Mouse (Mus musculus): ENCODE measurements at regions not wholly inside any gene's neighbourhood (a gene's known extent, or its start where the extent isn't known, plus 50 kb on each side); places are given as distances from the start of the nearest gene placed in this dataset.

DNA sequence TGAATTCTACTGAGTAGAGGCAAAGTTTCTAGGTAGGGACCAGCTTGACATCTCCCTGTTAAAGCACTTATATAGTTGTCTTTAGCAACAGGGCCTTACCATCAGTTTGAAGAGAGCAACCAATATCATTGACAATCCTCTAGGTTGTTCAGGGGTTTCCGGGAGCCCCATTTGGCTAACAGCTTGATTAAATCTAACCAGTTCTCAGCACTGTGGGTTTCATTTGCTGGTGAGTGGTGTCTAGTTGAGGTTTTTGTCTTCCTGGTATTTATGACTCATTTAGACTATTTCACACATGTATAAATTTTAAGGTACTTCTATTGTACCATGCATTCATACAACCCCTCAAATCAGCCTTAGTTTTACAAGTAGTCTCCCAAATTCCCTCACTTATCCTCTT is 823.4 kb upstream of the Sel1l start:
- DNase-seq (ENCODE audit: low spot score in 2 of 2), result no peak

GRCm38 (mm10) chr12:92646634-92647033 is 797.7 kb upstream of the Sel1l start:
- DNase-seq (ENCODE audit: low spot score in 2 of 2), result no peak

GRCm38 (mm10) chr12:92645006-92645624 is 796.2 kb upstream of the Sel1l start:
- DNase-seq (ENCODE audit: low spot score in 2 of 2), result peak in 1 of 2 experiments; percentile 15

GRCm38 (mm10) chr12:92619120-92619519 is 770.2 kb upstream of the Sel1l start:
- no peak for DNase-seq (ENCODE audit: low spot score in 2 of 2)

DNA sequence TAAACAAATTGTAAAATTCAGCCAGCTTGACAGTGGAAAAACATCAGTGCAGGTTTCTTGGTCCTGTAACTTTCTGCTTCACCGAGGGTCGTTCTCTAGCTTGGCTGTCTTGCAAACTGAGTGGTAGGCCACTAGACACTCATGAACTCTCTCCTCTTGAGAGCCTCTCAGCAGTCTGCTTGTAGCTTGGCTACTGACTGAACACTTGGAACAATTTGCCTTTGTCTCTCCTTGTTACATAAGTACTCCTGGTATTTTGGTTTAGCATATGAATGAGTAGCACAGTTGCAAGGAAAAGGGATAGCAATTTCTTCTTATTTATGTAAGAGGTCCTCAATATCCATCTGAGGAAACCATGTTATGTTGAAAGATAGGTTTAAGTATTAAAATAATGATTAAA is 769.6 kb upstream of the Sel1l start:
- DNase-seq (ENCODE audit: low spot score in 2 of 2), result no peak

DNA sequence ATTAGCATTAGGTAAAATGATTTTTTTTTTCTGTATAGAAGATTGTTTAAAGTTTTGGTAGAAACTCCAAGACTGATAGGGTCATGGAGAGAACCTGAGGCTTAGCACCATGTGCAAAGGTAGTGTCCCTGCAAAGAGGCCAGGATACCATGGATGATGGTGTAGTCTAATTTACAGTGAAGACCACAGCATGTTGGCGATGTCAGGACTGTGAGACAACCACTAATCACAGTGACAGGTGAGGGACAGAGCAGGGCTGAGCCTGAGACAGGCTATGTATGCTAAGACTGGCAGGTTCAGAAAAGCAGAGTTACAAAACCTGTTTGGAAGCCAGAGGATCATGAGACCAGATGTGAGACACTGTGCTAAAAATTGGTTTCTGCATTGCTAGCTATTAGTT is 752.7 kb upstream of the Sel1l start:
- no peak for DNase-seq (ENCODE audit: low spot score in 2 of 2)

DNA sequence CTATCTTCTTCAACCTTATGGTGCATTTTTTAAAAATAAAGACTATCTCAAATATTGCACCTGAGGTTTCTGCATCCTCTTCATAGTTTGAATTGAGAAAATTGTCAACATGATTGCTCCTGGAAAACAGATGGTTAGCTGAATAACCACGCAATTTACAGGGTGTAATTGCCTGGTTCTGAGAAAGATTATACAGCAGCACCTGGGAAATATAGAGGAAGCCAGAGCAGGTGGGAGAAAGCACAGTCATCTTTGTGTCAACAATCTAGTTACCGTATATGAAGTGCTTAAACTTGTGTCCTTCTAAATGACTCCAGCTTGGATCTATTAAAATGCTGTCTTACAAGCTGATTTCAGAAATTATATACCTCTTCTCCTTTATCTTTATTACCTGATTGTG is 740.8 kb upstream of the Sel1l start:
- DNase-seq (ENCODE audit: low spot score in 2 of 2), result no peak

DNA sequence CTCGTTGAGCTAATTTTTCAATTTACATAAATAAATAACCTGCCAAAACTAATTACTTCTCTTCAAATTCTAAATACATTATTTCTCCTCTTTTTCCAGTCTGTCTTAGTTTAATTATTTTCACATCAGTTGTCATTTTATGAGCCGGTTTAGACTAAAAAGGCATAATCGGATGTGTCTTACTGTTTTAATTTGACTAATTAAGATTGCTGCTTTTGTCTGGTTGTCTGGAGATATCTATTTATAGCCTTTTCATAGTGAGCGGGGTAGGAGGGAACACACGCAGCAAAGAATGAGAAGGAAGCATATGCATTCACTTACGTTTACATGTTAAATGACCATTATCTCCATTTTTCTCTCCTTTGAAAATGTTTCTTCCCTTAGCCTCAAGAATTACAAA is 740.3 kb upstream of the Sel1l start:
- DNase-seq (ENCODE audit: low spot score in 2 of 2), result no peak

- no peak for DNase-seq (ENCODE audit: low spot score in 2 of 2)
These were observed 729.6 kb upstream of the Sel1l start for GRCm38 (mm10) chr12:92578596-92578995.

Measured in layer of hippocampus, adult 18-20 months (tissue).